Mouse (Mus musculus) WW6 (cell line): Measurements from ENCODE around the gene Cracr2b.
A peak's percentile ranks its signal among the peaks of the same experiment; 100 is the strongest.

Source experiments
- DNase-seq: peaks from one replicate; pipeline ENCODE4 v3.0.0-alpha.2; 2013; ENCODE audit warnings: low read depth, low spot score

Gene Cracr2b

GRCm38 (mm10) chr7:141460391-141461113 lies at the start of gene Cracr2b:
TSS of gene Cracr2b (plus strand) at chr7:141461094.
- DNase-seq: no peak

- DNase-seq: no peak
Observed at GRCm38 (mm10) chr7:141411667-141412066, 49.2 kb upstream of the Cracr2b start.

GRCm38 (mm10) chr7:141413331-141413730 lies 47.6 kb upstream of the Cracr2b start:
- no peak for DNase-seq

GRCm38 (mm10) chr7:141413809-141414584 lies 46.9 kb upstream of the Cracr2b start, which contains the start of gene Gatd1:
TSS of gene Gatd1 (minus strand) at chr7:141414136.
- peak; percentile 99 for DNase-seq

GRCm38 (mm10) chr7:141416144-141416841 lies 44.6 kb upstream of the Cracr2b start:
- no peak for DNase-seq

- no peak for DNase-seq
Observed at GRCm38 (mm10) chr7:141417731-141418681, 42.9 kb upstream of the Cracr2b start.

GRCm38 (mm10) chr7:141418970-141419369 lies 41.9 kb upstream of the Cracr2b start:
- DNase-seq: no peak

- no peak for DNase-seq
Observed at GRCm38 (mm10) chr7:141420030-141420702, 40.7 kb upstream of the Cracr2b start.

- no peak for DNase-seq
Observed at GRCm38 (mm10) chr7:141423811-141424210, 37.1 kb upstream of the Cracr2b start.

GRCm38 (mm10) chr7:141426948-141427730 lies 33.8 kb upstream of the Cracr2b start:
- no peak for DNase-seq

- DNase-seq: no peak
Observed at GRCm38 (mm10) chr7:141428701-141429100, 32.2 kb upstream of the Cracr2b start.

- peak; percentile 82 for DNase-seq
Observed at GRCm38 (mm10) chr7:141429310-141429709, 31.6 kb upstream of the Cracr2b start, which contains the start of gene Cend1. TSS of gene Cend1 (minus strand) at chr7:141429491.

- no peak for DNase-seq
Observed at GRCm38 (mm10) chr7:141429840-141430584, 30.9 kb upstream of the Cracr2b start.

- no peak for DNase-seq
Observed at GRCm38 (mm10) chr7:141430585-141431240, 30.2 kb upstream of the Cracr2b start.

- DNase-seq: no peak
Observed at GRCm38 (mm10) chr7:141431434-141432185, 29.3 kb upstream of the Cracr2b start.

GRCm38 (mm10) chr7:141432186-141432611 lies 28.7 kb upstream of the Cracr2b start:
- DNase-seq: no peak

- DNase-seq: no peak
Observed at GRCm38 (mm10) chr7:141432741-141433516, 28.0 kb upstream of the Cracr2b start.
